Mouse (Mus musculus): ENCODE measurements around the gene Il31.

Il31 gene

GRCm38 (mm10) chr5:123470784-123471400 is 18.4 kb downstream of the Il31 start:
- no peak for DNase-seq (ENCODE audit: low spot score)

GRCm38 (mm10) chr5:123464638-123465037 is 24.7 kb downstream of the Il31 start:
- no peak for DNase-seq (ENCODE audit: low spot score)

- DNase-seq (ENCODE audit: low spot score), result no peak
Observed at GRCm38 (mm10) chr5:123461420-123461819, 27.9 kb downstream of the Il31 start.

- DNase-seq (ENCODE audit: low spot score), result no peak
Observed at GRCm38 (mm10) chr5:123451886-123452285, 37.4 kb downstream of the Il31 start.

- DNase-seq (ENCODE audit: low spot score), result no peak
Observed at GRCm38 (mm10) chr5:123444849-123445334, 44.4 kb downstream of the Il31 start.

- DNase-seq (ENCODE audit: low spot score), result no peak
Observed at GRCm38 (mm10) chr5:123444069-123444468, 45.2 kb downstream of the Il31 start.

- DNase-seq (ENCODE audit: low spot score), result no peak
Observed at GRCm38 (mm10) chr5:123442283-123442682, 47.0 kb downstream of the Il31 start.

- DNase-seq (ENCODE audit: low spot score), result no peak
Observed at GRCm38 (mm10) chr5:123440664-123441063, 48.6 kb downstream of the Il31 start.

- DNase-seq (ENCODE audit: low spot score), result no peak
Observed at GRCm38 (mm10) chr5:123439941-123440340, 49.3 kb downstream of the Il31 start.

GRCm38 (mm10) chr5:123439312-123439711 is 50.0 kb downstream of the Il31 start:
- DNase-seq (ENCODE audit: low spot score), result no peak

GRCm38 (mm10) chr5:123438381-123438780 is 50.9 kb downstream of the Il31 start:
- DNase-seq (ENCODE audit: low spot score), result no peak

- DNase-seq (ENCODE audit: low spot score), result no peak
Observed at GRCm38 (mm10) chr5:123436780-123437175, 52.5 kb downstream of the Il31 start.

GRCm38 (mm10) chr5:123436071-123436779 is 53.1 kb downstream of the Il31 start:
- DNase-seq (ENCODE audit: low spot score), result no peak

GRCm38 (mm10) chr5:123432305-123432874 is 56.9 kb downstream of the Il31 start:
- no peak for DNase-seq (ENCODE audit: low spot score)

- peak; percentile 40 for DNase-seq (ENCODE audit: low spot score)
Observed at GRCm38 (mm10) chr5:123431524-123432304, 57.6 kb downstream of the Il31 start.
